Mouse (Mus musculus): Measurements from ENCODE around the gene Dph2.

DNA sequence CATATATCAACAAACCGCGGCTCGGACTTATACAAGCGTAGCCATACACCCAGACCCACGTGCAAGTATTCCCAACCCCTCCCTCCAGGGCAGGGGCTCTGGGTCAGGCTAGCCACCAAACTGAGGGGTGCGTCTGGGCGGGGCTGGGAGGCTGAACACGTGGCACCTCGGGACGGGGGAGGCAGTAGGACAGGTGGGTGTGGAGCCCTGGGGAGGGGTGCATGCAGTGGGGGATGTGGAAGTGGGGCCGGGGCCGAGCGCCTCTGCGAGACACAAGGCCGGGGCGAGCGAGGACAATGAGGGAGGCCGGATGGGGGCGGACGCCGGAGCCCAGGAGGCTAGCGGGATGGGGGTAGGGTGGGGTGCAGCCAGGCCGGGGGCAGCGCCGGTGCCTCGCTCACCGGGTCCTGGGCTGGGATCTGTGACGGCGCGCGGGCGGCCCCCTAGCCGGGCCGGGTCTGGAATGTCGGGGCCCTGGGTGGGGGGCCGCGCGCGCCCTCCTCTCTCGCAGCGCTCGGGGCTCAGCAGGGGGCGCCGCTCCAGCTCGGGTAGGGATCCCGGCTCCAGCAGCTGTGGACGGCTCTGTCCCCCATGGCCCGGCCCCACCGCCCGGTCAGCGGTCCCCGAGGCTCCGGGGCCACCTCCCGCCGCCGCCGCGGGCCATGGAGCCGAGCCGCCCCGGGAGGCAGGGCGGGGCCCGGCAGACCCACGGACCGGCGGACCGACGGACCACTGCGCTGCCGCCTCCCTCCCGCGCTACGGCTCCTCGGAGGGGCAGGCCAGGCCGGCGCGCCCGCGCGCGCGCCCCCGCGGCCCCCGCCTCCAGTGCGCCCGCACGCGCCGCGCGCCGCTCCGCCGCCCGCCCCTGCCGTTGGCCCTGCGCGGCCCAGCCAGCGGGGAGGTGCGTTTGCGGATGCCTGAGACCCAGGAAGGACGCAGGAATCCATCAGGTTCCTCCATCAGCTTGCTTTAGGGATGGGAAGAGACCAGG, 8.8 kb downstream of the Dph2 start, which contains the start of gene B4galt2:
- TF ChIP-seq CTCF (IDR thresholded peaks at IDR 0.05; ENCODE audit: low read depth, low read length) (no peak), POLR2A (IDR thresholded peaks at IDR 0.05; ENCODE audit: insufficient read depth, low read length) (no peak)

All from ES-Bruce4 (cell line).